Mouse (Mus musculus) heart, adult 9 months (tissue): Measurements from ENCODE around the gene Rnf182.

Experiments
- DNase-seq, 2 experiments: peaks; one replicate each; pipeline ENCODE4 v3.0.0; 2022; ENCODE audit warnings: low spot score in 2 of 2

The Rnf182 gene

DNA sequence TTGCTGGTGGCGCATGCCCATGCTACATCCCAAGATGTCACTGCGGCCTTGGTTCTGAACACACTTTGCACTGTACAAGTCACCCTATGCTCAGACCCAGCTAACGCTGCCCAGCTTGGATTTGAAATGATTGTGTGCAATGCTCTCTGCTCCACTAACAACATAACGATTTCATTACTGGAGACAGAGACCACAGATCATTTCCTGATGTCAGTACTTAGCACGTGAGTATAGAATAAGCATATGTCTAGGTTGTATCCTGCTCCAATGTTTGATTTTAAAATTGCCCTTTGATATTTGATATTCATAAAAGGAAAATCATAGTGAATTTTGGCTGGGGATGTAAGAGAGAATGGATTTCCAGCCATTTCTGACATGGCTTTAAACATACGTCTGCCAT is 3.5 kb upstream of the Rnf182 start:
- no peak for DNase-seq

DNA sequence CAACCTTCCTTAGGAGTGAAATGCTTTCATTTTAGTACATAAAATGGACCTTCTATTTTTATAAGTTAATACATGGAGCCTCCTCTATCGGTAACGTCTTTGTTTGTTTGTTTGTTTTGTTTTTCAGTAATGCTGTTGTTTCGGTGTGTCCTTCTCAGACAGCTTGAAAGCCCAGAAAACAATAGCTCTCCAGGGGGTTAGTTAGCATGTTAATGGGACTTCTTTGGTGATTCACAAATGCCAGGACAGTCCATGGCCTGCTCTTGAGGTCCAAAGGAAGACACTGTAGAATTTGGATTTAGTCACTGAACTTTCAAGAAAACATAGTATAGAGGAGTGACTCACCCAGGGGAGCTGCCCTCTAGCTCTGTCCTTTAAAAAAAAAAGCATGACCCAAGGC is 843 bp upstream of the Rnf182 start:
- DNase-seq, result no peak

DNA sequence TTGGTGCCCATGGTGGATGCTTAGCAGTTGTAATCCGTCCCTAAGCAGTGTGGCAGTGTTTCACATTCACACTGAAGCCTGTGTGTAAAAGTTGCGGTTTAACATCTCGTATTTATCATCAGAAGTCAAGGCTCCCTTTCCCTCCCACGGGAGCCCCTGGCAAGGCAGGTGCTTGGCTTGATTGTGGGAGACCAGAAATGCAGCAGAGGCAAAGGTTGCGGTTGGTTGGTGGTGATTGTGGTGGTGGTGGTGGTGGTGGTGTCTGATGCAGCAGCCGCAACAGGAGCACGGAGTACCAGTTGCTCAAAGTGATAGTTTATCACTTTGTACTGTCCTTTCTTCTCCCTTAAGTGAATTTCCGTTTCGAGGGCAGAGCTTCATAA is 325 bp upstream of the Rnf182 start:
- no peak for DNase-seq

DNA sequence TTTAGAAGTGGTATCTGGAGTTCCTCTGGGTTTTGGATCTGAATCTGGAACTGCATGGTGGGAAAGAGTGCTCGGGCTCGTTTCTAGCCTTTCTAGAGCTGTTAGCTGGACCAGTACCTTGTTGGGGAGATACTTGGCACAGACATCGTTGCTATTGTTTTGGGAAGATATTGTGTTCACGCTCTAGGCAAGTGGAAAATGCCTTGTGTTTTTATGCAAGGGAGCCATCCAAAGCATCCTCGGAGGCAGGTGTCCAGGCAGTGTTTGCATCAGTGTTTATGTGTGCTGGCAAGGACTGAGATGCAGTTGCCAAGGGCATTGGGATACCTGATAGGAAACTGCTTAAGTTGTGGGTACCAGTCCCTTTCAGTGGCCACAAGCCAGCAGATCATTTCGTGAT is 1.0 kb downstream of the Rnf182 start:
- no peak for DNase-seq

DNA sequence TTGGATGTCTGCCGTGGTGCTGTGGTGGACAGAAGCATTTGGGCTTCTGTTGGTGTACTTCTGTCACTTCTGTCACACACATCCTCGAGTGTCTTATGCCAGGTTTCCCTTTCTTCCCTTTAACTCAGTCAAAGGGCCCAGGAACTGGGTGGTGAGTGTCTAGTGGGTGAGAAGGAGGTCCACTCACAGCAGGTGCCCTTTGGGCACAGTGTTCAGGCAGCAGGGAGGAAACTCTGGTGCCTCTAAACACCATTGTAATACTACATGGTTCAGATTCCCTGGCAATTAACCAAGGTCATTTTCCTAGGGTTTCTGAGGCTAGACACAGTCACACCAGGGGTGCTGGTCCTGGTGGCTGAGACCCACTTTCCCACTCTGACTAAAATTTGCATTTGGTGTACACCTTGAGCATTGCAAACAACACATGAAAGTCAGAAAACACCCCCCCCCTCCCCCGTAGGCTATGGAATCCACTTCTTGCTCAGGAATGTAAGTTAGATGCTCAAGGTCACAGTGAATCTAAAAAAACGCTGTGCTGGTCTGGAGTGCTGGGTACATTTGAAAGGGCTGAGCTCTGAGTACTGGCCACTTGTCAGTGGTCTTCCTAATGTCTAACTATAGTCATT is 4.2 kb downstream of the Rnf182 start:
- DNase-seq, result no peak

DNA sequence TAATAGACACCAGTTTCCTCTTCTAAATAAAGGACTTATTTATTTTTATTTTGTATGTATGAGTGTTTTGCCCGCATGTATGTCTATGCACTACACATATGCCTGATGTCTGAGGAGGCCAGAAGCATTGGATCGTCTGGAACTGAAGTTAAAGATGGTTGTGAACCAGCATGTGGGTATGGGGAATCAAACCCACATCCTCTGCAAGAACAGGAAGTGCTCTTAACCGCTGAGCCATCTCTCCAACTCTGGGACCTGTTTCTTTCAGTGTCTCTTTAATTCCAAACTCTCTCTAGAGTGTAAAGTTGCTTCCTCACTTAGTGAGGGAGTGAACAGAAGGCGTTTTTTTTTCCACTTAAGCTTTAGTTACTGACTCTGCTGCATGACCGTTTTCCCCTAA is 12.4 kb downstream of the Rnf182 start:
- no peak for DNase-seq

DNA sequence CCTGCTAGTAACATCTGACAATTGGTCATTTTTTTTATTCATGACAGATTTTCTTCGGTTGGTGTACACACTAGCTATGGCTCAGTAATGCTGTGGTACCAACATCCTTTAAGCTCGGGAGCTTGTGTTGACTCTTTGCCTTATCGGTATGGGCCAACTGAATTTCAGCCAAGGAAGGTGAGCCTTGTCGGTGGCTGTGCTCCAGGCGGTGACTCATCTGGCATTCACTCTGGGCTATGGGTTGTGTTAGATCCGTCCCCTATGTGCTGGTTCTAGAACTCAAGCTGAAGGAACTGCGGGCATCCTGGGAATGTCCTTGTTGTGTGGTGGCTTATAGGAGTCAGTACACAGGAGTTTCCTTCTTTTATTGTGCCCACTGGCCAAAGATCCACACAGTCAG is 14.3 kb downstream of the Rnf182 start:
- DNase-seq, result peak; percentile 2 to 54

DNA sequence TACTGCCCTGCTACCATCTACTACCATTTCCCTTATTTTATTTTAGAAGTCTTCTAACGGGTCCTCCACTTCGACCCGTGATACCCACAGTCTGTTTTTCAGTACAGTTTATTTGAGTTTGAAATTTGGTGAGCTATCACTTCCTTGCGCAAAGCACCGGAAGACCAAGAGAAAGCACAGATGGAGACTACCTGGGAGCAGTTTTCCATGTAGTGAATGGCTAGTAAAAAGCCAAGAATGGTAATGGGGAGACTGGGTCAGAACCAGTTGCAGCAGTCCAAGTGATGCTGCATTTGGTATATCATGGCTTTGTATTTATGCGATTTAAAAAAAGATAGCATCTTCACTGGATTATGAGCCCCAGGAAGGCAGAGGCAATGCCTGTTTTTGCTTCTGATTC is 15.8 kb downstream of the Rnf182 start:
- no peak for DNase-seq

DNA sequence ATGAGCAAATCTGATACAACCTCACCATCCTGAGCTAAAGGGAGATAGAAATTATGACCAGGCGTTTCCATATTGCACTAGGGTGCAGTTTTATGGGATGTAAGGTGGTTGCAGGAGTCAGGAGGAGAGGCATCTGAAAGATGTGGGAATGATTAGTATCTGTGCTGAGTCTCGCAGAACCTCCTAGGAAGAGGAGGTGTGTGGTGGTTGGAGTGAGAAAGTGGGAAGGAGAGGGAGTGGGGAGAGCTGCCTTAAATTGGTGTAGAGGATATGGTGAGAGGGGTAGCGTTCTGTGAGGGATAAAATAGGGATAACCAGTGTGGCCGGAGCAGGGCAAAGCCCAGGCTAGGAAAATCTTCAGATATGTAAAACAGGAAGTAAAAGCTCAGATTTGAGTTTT is 17.5 kb downstream of the Rnf182 start:
- no peak for DNase-seq

DNA sequence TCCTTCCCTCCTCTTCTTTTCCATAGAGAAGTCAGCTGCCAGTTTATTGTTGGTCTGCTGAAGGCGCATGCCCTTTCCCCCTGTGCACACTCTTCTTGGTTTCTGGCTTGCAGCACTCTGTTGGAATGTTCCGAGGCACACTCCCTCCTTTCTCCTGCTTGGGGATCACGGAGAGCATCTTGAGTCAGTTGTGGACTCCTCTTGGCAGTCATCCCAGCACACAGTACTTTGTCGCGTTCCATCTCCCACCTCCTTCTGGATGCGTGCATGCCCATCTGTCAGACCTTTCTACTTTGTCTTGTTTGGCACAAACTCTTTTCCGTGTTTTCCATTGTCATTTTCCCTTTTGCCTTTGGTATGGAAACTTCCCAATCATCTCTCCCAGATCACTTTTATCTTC is 22.2 kb downstream of the Rnf182 start:
- DNase-seq, result no peak

DNA sequence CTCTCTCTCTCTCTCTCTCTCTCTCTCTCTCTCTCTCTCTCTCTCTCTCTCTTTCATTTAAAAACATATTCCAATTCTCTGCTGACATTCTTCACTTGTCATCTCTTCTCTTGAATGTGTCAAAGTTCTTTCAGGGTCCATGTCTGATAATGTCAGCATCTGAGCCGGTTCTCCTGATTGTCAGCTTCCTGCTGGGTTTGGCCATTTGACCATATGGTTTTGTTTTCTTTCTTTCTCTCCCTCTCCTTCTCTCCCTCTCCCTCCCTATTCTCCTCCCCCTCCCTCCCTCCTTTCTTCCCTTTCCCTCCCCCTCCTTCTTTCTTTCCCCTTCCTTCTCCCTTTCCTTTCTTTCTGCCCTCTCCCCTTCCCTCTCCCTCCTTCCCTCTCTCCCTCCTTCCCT is 29.5 kb downstream of the Rnf182 start:
- no peak for DNase-seq

DNA sequence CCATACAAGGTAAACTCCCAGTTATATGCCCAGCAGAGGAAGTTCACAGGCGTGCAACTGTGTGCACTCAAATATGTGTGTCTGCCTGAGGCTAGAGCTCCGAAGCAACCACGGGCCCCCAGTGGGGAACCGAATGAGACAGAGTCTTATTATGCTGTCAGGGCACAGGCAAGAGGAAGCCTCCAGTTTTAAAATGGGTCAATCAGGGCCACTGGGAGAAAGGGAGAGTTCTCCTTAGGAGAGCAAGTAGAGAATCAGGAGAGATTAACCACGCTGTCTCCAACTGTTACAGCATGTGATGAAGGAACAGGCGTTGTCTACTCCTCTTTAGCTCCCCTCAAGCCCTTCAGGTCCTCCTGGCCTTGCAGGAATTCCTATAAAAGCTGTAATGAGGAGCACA is 33.0 kb downstream of the Rnf182 start:
- DNase-seq, result no peak

DNA sequence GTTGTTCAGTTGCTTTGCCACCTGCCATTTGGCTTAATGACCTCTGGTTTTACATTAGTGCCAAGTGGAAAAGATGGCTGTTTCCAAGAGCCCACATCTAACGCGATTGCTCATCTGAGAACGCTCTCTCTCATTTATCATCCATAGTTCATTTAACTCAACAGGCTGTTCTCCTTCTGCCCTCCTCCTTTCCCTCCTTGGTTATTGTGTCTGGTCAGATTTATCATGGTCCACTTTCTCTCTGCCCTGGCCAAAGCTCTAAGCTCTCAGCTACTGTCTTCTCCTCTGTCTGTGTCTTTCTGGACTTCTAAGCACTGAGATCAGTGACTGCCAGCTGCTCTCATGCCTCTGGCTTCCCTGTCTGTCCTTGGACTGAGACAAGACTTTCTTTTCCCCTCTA is 35.8 kb downstream of the Rnf182 start:
- no peak for DNase-seq

DNA sequence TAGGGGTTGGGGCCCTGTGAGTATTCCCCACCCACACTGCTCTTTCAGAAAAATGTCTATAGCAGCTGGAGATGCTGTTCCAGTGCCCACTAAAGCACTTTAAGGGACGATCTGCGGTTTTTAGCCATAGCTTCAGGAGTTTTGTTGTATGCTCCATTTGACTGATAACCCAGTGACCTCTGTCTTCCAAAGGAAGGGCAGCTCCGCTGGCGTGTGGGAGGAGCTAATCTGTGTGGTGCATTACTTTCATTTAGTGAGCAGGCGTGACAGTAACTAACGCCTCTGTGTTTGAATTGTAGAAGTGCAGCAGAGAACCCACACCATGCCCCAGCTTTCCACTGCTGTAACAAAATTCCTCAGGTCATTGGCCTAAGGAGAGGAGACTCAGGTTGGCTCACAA is 38.6 kb downstream of the Rnf182 start:
- no peak for DNase-seq

DNA sequence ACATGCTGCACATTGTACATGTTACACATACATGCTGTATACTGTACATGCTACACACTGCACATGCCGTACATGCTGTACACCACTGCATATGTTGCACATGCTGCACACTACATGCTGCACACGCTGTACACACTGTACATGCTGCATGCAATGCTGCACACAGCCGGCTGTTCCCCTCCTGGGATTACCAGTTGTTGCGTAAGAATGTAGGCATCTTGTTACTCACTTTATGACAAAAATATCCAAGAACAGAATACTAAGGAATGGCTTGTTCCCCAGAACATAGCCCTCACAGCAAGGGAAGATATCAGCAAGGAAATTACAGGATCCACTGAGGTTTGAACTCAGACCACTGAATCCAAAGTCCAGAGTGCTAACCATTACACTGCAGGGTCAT is 47.7 kb downstream of the Rnf182 start:
- DNase-seq, result no peak

DNA sequence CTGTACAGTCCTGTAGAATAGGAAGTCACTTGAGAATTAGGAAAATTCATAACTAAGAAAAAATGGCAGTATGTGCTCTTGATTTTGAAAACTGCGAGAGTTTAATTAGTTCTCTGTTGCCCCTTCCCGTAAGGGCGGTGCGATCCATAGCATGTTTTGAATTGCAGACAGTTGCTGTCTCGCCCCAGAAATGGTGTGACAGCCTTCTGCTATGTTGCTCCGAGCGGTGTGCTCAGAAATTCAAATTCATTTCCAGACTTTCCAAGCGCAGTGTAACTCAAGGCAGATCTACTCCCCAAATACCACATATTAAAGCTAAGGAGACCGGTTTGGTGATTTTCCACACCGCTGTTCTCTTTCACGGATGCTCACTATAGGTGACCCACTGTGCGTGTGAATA is 50.6 kb downstream of the Rnf182 start:
- no peak for DNase-seq

DNA sequence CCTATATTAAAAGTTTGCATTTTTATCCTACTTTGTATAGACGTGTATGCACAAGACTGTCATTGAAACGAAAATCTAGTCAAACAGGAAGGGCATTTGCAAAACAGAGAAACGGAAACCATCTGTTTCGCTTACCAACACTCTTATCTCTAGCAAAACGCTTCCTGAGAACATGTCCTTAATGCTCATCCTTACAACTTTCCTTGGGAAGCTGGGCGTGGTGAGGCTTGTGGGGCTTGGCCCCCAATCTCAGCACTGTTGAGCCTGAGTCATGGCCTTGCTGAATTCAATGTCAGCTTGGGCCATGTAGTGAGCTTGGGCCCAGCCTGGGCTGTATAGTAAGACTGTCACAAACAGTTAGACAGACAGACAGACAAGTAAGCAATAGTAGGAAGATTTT is 51.4 kb downstream of the Rnf182 start:
- no peak for DNase-seq

DNA sequence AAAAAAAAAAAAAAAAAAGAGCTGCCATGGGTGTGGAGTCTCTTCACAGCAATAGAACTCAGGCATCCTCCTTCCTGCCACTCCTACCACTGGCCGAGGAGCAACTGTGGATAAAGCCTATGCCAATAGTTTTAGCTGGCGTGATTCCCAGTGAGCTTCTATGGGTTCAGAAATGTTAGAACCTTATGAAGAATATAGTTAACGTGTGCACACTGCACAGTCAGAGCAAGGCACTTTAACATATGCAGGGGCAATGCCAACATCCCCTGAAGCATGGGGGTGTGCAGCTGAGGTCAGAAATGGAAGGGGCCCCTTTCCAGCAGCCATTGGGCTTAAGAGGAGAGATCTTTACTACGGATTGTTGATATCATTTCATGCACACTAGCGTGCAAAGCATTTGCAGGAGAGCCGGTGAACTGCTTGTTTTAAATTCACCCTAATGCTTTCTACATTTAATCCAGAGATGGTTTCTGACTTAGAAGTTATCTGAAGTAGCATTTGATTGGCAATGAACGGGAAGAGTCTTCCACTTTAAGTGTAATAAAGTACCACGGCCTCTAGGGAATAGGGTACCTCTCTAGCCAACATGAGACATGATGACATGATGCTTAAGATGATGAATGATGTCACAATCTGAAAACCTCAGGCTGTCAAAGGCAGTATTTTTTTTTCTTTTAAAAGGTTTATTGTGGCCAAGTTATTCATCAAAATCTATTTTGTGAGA is 61.8 kb downstream of the Rnf182 start:
- no peak for DNase-seq

DNA sequence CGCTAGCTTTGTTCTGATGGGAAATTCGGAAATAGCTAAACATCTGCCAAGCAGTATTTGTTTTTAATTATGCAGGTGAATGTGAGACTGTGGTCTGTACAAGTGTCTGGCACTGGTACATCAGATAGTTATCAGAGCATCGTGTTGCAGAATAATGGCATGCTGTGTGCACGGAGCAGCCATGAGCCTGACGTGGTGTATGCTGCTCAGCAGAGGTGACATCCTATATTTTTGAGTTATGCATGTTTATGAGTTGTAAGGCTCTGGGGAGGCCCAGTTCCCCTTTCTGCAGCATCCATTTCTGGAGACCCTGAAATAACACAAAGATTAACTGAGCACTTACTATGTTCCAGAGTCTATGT is 62.4 kb downstream of the Rnf182 start:
- DNase-seq, result no peak

DNA sequence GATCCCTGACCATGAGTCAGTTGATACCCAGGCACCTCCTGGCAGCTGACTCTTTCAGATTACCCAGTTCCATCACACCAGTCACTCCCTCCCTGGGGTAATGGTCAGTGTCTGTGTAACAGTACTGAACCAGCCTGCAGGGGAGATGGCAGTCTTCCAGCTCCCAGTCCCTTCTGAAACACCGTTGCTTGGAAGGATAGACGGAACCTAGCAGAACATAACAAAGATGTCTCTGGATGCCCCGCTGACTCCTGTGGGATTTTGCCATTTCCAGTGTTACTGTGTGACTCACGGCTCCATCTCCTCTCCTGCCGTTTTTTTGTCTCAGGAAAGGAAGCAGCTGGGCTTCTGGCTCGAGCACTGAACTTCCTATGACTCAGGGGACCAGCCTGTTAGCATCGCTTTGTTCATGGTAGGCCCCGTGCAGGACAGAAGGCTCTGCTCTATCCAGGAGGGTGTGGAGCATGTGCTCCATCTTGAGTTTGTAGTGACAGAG is 69.0 kb downstream of the Rnf182 start:
- peak; percentile 64 to 71 for DNase-seq

DNA sequence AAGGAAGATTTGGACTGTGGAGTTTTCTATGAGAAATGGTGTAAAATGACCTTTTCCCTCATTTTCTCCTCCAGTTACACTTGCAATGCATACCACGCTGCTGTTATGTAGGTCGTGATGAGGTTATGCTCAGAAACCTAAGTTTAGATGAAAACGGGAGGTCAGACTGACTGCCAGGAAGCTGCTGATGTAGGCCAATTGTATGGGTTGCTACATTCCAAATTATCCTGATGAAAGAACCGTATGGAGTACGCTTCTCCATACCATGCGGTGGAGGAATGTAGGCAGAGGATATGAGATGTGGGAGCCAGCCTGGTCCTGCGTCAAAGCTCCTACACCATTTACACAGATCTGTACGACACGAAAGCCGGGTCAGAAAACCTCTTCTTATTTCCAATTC is 72.6 kb downstream of the Rnf182 start:
- DNase-seq, result no peak

DNA sequence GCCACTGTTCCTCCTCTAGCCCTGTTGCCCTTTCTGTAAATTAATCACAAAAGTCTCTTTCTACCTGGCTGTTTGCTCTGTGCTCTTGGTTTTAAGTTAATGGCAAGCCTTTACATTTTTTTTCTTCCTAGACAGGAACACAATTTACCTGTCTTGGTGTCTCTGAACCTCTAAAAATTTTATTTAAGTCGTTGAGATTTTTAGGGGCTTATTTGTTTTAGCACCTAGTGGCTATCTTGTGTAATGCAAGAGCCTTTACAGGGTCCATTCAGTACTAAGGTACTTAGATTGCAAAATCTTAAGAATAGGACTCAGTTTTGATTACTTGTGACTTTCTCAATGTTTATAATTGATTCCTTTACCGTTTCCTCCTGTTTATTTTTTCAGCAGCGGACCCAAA is 76.2 kb downstream of the Rnf182 start:
- DNase-seq, result no peak

DNA sequence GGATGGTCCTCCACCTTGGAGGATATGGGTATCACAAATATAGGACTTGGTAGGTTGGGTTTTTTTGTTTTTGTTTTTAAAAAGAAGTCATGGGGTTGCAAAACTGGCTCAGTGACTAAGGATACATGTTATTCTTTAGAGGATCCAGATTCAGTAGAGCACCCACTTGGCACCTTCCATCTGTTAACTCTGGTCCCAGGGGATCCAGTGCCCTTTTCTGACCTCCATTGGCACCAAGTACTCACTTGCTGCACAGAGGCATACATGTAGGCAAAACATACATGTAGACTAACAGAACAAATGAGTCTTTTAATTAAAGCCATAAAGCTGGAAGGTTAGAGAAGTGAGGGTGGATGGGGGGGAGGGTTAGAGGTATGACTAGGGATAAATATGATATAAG is 80.0 kb downstream of the Rnf182 start:
- DNase-seq, result no peak

DNA sequence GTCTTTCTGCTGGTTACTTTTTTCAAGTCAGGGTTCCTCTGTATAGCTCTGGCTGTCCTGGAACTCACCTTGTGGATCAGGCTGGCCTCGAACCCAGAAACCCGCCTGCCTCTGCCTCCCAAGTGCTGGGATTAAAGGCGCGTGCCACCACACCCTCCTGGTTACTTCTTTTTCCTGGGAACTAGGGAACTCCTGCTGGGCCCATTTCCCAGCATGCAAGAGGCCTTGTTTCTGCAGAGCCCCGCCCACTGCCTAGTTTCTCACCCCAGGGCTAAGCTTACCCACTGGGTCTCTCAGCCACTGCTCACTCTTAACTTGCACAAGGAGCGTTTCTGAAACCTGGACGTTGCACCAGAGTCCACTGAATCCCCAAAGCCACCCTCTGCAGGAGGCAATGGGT is 80.5 kb downstream of the Rnf182 start:
- no peak for DNase-seq
